Mouse (Mus musculus): ENCODE measurements around the gene Sbf2.
"Not testable (repeated sequence)": the region's sequence is repeated elsewhere in the genome, so short reads cannot be mapped to it uniquely, and the experiment has no call there.

The Sbf2 gene

GRCm38 (mm10) chr7:110388889-110389288 is 225.8 kb downstream of the Sbf2 start:
- not testable (repeated sequence) for DNase-seq

- DNase-seq: peak; percentile 11
Observed at GRCm38 (mm10) chr7:110387565-110387964, 227.2 kb downstream of the Sbf2 start.

- no peak for DNase-seq
Observed at GRCm38 (mm10) chr7:110385482-110385881, 229.2 kb downstream of the Sbf2 start.

- DNase-seq: no peak
Observed at GRCm38 (mm10) chr7:110384343-110384742, 230.4 kb downstream of the Sbf2 start.

GRCm38 (mm10) chr7:110381625-110382024 is 233.1 kb downstream of the Sbf2 start:
- no peak for DNase-seq

GRCm38 (mm10) chr7:110379335-110379914 is 235.3 kb downstream of the Sbf2 start:
- no peak for DNase-seq

- DNase-seq: no peak
Observed at GRCm38 (mm10) chr7:110372529-110372928, 242.2 kb downstream of the Sbf2 start.

GRCm38 (mm10) chr7:110362005-110362404 is 252.7 kb downstream of the Sbf2 start:
- no peak for DNase-seq

- DNase-seq: no peak
Observed at GRCm38 (mm10) chr7:110361516-110361915, 253.2 kb downstream of the Sbf2 start.

GRCm38 (mm10) chr7:110359391-110359790 is 255.3 kb downstream of the Sbf2 start:
- no peak for DNase-seq

GRCm38 (mm10) chr7:110353971-110354370 is 260.8 kb downstream of the Sbf2 start:
- no peak for DNase-seq

- DNase-seq: no peak
Observed at GRCm38 (mm10) chr7:110347250-110347649, 267.5 kb downstream of the Sbf2 start.

GRCm38 (mm10) chr7:110337601-110338000 is 277.1 kb downstream of the Sbf2 start:
- DNase-seq: no peak

- DNase-seq: no peak
Observed at GRCm38 (mm10) chr7:110325381-110326110, 289.2 kb downstream of the Sbf2 start.

GRCm38 (mm10) chr7:110324852-110325251 is 289.9 kb downstream of the Sbf2 start:
- DNase-seq: no peak

GRCm38 (mm10) chr7:110321106-110321505 is 293.6 kb downstream of the Sbf2 start:
- DNase-seq: no peak

- DNase-seq: no peak
Observed at GRCm38 (mm10) chr7:110318971-110319519, 295.7 kb downstream of the Sbf2 start.

- DNase-seq: no peak
Observed at GRCm38 (mm10) chr7:110317412-110317811, 297.3 kb downstream of the Sbf2 start.

- no peak for DNase-seq
Observed at GRCm38 (mm10) chr7:110315352-110315751, 299.4 kb downstream of the Sbf2 start.

GRCm38 (mm10) chr7:110314401-110314890 is 300.3 kb downstream of the Sbf2 start:
- no peak for DNase-seq

- DNase-seq: no peak
Observed at GRCm38 (mm10) chr7:110313392-110314055, 301.2 kb downstream of the Sbf2 start.

- DNase-seq: no peak
Observed at GRCm38 (mm10) chr7:110309246-110309645, 305.5 kb downstream of the Sbf2 start.

- no peak for DNase-seq
Observed at GRCm38 (mm10) chr7:110307741-110308140, 307.0 kb downstream of the Sbf2 start.

- DNase-seq: no peak
Observed at GRCm38 (mm10) chr7:110306281-110306680, 308.4 kb downstream of the Sbf2 start.

Measured in embryo, embryonic 11 days (tissue).